Mouse (Mus musculus): Measurements from ENCODE around the gene Afap1. TPM values are rescaled to one million over a fixed set of nuclear protein-coding genes. Genes with fewer than 3 reads are reported as not detected.

Gene Afap1
- total and polyA plus RNA-seq, 2 experiments from 2014 or later: 43.6 to 89.4 TPM

DNA sequence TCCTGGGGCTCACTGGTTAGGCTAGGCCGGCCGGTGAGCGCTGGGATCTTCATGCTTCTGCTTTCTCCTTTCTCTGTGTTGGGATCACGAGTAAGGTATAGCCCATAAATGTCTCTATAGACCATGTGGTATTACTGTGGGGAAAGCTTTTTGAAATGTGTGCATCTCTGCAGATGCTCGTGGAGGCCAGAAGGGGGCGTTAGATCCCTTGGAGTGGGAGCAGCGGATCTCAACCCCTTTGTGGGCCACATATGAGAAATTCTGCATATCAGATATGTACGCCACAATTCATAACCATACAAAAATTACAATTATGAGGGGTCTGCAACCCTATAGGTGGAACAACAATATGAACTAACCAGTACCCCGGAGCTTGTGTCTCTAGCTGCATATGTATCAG lies 4.2 kb upstream of the Afap1 start:
- H3K4me3 ChIP-seq (ENCODE audit: low read length): no peak overlapping the region
- H3K36me3 ChIP-seq (ENCODE audit: insufficient read depth, low read length): no peaks in the 10 kb centered on the region
- H3K27me3 ChIP-seq (ENCODE audit: insufficient read depth, low read length): no peaks in the 10 kb centered on the region
- no peak for ATAC-seq
- H3K27ac ChIP-seq: no peak overlapping the region
- no peak overlapping the region for H3K9ac ChIP-seq (replicated peaks; ENCODE audit: low read length)
- H3K9me3 ChIP-seq (ENCODE audit: low read length): no peaks in the 10 kb centered on the region
- no peak overlapping the region for H3K4me2 ChIP-seq (ENCODE audit: low read depth, low read length)
- peaks cover 8% of the 10 kb centered on the region for H3K4me1 ChIP-seq (ENCODE audit: insufficient read depth, low read length)
- TF ChIP-seq CTCF (IDR thresholded peaks at IDR 0.05; ENCODE audit: low read depth): peak; percentile 78
- 47% methylated on average over 9 of the region's 9 CpGs for WGBS
- DNase-seq (ENCODE audit: low spot score): peak; percentile 71

DNA sequence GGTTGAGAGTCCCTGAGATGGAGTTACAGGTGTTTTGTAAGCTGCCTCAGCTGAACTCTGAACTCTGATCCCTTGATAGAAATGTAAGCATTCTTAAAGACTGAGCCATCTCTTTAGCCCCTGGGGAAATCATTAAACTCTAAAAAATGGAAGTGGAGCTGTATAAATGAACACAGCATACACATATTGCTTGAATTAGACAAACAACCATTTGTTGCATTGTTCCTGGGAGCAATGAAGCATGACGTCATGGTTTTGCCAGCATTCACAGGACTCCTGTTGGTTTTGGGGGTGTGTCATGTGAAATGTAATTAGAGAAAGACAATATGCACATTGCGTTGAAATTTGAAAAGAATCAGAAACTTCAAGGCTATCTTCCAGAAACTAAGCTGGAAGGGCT lies 3.5 kb upstream of the Afap1 start:
- 27% methylated on average over 2 of the region's 2 CpGs for WGBS
- H3K4me3 ChIP-seq (ENCODE audit: low read length): no peak overlapping the region
- ATAC-seq: no peak
- no peak for DNase-seq (ENCODE audit: low spot score)
- H3K27ac ChIP-seq: no peak overlapping the region
- no peak overlapping the region for H3K4me2 ChIP-seq (ENCODE audit: low read depth, low read length)
- no peak overlapping the region for H3K9ac ChIP-seq (replicated peaks; ENCODE audit: low read length)
- TF ChIP-seq CTCF (IDR thresholded peaks at IDR 0.05; ENCODE audit: low read depth): no peak
- peaks cover 8% of the 10 kb centered on the region for H3K4me1 ChIP-seq (ENCODE audit: insufficient read depth, low read length)
- no peaks in the 10 kb centered on the region for H3K27me3 ChIP-seq (ENCODE audit: insufficient read depth, low read length)
- no peaks in the 10 kb centered on the region for H3K9me3 ChIP-seq (ENCODE audit: low read length)
- H3K36me3 ChIP-seq (ENCODE audit: insufficient read depth, low read length): no peaks in the 10 kb centered on the region

DNA sequence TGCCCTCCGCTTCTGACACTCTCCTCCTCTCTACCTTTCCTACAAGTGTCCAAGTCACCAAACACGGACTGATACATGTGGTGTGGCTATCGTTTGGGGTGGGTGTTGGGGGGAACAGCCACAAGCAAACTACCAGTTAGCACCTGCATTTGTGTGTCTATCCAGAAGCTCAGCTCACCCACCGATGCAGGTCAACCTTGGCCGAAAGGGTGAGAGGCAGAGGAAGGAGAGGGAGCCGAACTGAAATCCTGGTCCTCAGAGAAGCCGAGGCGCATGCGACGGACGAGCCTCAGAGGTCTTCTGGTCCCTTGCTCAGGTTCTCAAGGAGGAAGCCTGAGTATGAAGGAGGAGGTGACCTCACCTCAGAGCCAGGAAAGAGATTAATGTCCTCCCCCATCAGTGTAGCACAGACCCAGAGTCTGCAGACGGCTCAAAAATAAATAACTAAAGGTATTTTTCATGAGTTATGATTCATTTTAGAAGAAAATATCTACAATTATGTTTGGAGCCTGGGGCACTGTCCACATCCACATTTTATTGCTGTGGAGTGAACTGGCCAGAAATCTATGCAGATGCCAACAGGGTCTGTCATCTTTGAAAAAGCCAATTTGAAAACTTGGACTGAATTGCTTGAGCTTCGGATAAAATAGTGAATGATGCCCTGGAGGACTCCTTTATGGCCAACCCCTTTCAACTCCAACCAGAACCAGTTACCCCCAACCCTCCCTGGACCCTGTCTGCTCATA lies 2.0 kb upstream of the Afap1 start:
- 90% methylated on average over 13 of the region's 13 CpGs for WGBS
- H3K4me2 ChIP-seq (ENCODE audit: low read depth, low read length): no peak overlapping the region
- H3K9me3 ChIP-seq (ENCODE audit: low read length): no peaks in the 10 kb centered on the region
- no peaks in the 10 kb centered on the region for H3K27me3 ChIP-seq (ENCODE audit: insufficient read depth, low read length)
- no peak overlapping the region for H3K9ac ChIP-seq (replicated peaks; ENCODE audit: low read length)
- no peaks in the 10 kb centered on the region for H3K36me3 ChIP-seq (ENCODE audit: insufficient read depth, low read length)
- no peak for TF ChIP-seq CTCF (IDR thresholded peaks at IDR 0.05; ENCODE audit: low read depth)
- H3K27ac ChIP-seq: no peak overlapping the region
- no peak overlapping the region for H3K4me3 ChIP-seq (ENCODE audit: low read length)
- ATAC-seq (no peak), DNase-seq (ENCODE audit: low spot score) (no peak)
- H3K4me1 ChIP-seq (ENCODE audit: insufficient read depth, low read length): peaks cover 19% of the 10 kb centered on the region

DNA sequence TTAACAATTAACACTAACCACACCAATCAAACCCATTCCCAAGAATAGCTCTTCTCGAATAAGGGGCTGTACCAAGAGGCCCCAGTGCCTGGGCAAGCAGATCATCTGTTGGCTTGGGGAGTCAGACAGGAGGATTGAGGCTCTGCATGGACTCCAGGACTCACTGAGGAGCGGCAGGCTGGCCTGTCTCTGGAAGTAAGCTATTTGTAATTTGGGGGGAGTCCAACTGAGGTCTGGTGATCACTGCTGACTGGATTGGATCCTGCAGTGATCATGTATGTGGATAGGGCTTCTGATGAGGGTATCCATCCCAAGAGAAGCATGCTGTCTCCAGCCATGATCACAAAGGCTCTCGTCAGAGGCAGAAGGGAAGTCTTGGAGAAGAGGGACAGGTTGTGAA lies 756 bp upstream of the Afap1 start:
- Histone ChIP-seq H3K4me3 (ENCODE audit: low read length) (no peak overlapping the region), H3K4me2 (ENCODE audit: low read depth, low read length) (no peak overlapping the region), H3K9me3 (ENCODE audit: low read length) (no peaks in the 10 kb centered on the region), H3K4me1 (ENCODE audit: insufficient read depth, low read length) (peaks cover 29% of the 10 kb centered on the region), H3K9ac (replicated peaks; ENCODE audit: low read length) (peak overlapping the region; percentile 89; the same call in 1 of the 2 replicates), H3K27me3 (ENCODE audit: insufficient read depth, low read length) (no peaks in the 10 kb centered on the region), H3K36me3 (ENCODE audit: insufficient read depth, low read length) (no peaks in the 10 kb centered on the region), H3K27ac (peak overlapping the region; percentile 54; the same call in 1 of the 2 replicates)
- ATAC-seq (no peak), DNase-seq (ENCODE audit: low spot score) (no peak)
- 66% methylated on average over 3 of the region's 3 CpGs for WGBS
- no peak for TF ChIP-seq CTCF (IDR thresholded peaks at IDR 0.05; ENCODE audit: low read depth)

DNA sequence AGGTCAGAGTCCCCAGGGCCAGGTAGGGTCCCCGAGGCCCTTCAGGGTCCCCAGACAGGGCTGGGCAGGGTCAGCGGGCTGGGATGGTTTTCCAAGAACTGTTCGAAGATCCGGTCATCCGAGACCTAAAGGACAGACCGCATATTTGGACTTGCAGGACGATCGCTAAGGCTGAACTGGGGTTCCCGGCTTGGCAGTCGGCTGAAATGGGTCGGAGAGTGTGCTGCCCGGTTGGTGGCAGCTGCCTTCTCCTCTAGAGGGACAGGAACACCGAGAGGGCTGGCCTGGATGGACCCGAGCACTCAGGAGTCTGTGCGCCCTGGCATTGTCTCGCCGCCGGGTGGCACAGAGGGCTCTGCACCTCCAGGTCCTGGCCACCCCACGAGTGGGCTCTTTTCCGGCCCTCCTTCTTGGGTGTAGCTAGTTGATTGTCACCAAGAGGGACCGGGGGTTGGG lies 714 bp downstream of the Afap1 start:
- Histone ChIP-seq H3K9me3 (ENCODE audit: low read length) (no peaks in the 10 kb centered on the region), H3K27me3 (ENCODE audit: insufficient read depth, low read length) (no peaks in the 10 kb centered on the region), H3K4me2 (ENCODE audit: low read depth, low read length) (peak overlapping the region; percentile 82), H3K4me1 (ENCODE audit: insufficient read depth, low read length) (peaks cover 34% of the 10 kb centered on the region), H3K27ac (peak overlapping the region; percentile 83), H3K36me3 (ENCODE audit: insufficient read depth, low read length) (no peaks in the 10 kb centered on the region), H3K9ac (replicated peaks; ENCODE audit: low read length) (peak overlapping the region; percentile 89), H3K4me3 (ENCODE audit: low read length) (peak overlapping the region; percentile 98)
- DNase-seq (ENCODE audit: low spot score) (peak; percentile 54), ATAC-seq (peak; percentile 33)
- WGBS: 0% methylated on average over 21 of the region's 21 CpGs
- peak; percentile 58 for TF ChIP-seq CTCF (IDR thresholded peaks at IDR 0.05; ENCODE audit: low read depth)

DNA sequence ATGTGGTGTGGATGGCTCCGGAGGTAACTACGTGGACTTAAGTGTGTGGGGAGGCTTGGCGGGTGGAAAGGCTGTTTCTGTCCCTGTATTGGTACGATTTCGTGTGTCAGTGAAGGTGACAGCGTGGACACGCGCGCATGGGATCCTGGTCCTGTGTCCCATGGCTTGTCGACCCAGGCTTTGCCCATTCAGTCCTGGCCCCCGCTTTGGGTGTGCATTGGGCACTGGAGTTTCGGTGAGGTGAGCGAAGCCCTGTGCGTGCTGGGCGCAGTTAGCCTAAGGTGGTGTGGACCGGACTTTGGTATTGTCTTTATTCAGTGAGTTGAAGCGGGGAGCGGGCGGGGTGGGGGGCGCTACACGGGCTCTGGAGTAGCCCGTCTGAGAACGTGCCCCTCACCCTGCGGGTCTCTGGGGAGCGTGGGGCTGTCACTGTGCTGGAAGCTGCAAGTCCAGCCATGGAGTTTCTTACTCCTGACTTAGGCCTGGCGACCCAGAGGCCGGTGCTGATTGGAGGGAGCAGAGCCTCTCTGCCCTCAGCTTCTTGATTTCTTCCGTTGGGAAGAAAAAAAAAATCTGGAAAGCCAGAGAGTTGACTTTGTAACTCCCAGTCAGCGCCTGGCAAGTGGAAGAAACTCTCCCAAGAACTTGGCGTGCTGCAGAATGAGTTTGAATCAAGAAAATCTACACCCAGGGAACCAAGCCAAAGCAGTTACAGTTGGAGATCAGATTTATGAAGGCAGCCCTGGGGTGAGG lies 1.4 kb downstream of the Afap1 start:
- no peak for TF ChIP-seq CTCF (IDR thresholded peaks at IDR 0.05; ENCODE audit: low read depth)
- peaks cover 34% of the 10 kb centered on the region for H3K4me1 ChIP-seq (ENCODE audit: insufficient read depth, low read length)
- 5% methylated on average over 30 of the region's 30 CpGs for WGBS

More for the DNA sequence above, 1.4 kb downstream of the Afap1 start:
- peak overlapping the region; percentile 83 for H3K27ac ChIP-seq
- no peaks in the 10 kb centered on the region for H3K9me3 ChIP-seq (ENCODE audit: low read length)
- ATAC-seq (no peak), DNase-seq (ENCODE audit: low spot score) (peak; percentile 77)
- no peaks in the 10 kb centered on the region for H3K27me3 ChIP-seq (ENCODE audit: insufficient read depth, low read length)
- H3K36me3 ChIP-seq (ENCODE audit: insufficient read depth, low read length): no peaks in the 10 kb centered on the region
- H3K9ac ChIP-seq (replicated peaks; ENCODE audit: low read length): peak overlapping the region; percentile 89
- peak overlapping the region; percentile 98 for H3K4me3 ChIP-seq (ENCODE audit: low read length)
- peak overlapping the region; percentile 82 for H3K4me2 ChIP-seq (ENCODE audit: low read depth, low read length)

Measured in hindbrain, postnatal 0 days (tissue).